In genomic region chr5:136045987-136046386, GRCm38 (mm10) we compare ENCODE assay signal across 8 mouse cellular contexts. TPM values are rescaled to one million over a fixed set of nuclear protein-coding genes. Genes with fewer than 3 reads are reported as not detected.
DNase-seq lines count a peak whose midpoint lies in the region; TF ChIP-seq lines count a peak whose summit lies in the region.

No protein-coding gene starts in this region.

- TF ChIP-seq POLR2A in CH12.LX (IDR thresholded peaks at IDR 0.05; ENCODE audit: low read depth, low read length), result no peak
- TF ChIP-seq POLR2A in heart, adult 2 months (IDR thresholded peaks at IDR 0.05; ENCODE audit: insufficient read depth, low read depth, low read length), result no peak

- H3K27me3 ChIP-seq in CH12.LX (replicated peaks), result peaks cover 17% of the 10 kb centered on the region
- H3K27me3 ChIP-seq in heart, adult 2 months (ENCODE audit: control insufficient read depth, insufficient read depth, low read length), result no peaks in the 10 kb centered on the region

- H3K27ac ChIP-seq in CH12.LX (ENCODE audit: insufficient read depth, low read depth), result no peak overlapping the region
- H3K27ac ChIP-seq in heart, adult 2 months, result no peak overlapping the region

- in situ Hi-C loops in CH12.LX (cut with MboI; ENCODE audit: low pct_ligation_motif_present, low pct_unique_long_range_greater_than_20kb, low sequenced_read_pairs), result loop anchor here (10.0 kb wide), 1 partner anchor 151 kb away; no protein-coding TSS in a partner anchor

- peaks cover 4% of the 10 kb centered on the region for H3K9me3 ChIP-seq in CH12.LX (replicated peaks; ENCODE audit: low read length)

- no peak for TF ChIP-seq EP300 in CH12.LX (IDR thresholded peaks at IDR 0.05; ENCODE audit: low read length)
- TF ChIP-seq EP300 in heart, adult 2 months (IDR thresholded peaks at IDR 0.05; ENCODE audit: insufficient read depth, low read depth, low read length), result peak; percentile 50; the same call in 1 of the 2 replicates

- H3K36me3 ChIP-seq in CH12.LX (replicated peaks in 1 of 2; ENCODE audit: control insufficient read depth in 1 of 2, insufficient read depth in 1 of 2, low read length in 1 of 2), result no peaks in the 10 kb centered on the region
- no peaks in the 10 kb centered on the region for H3K36me3 ChIP-seq in heart, adult 2 months (ENCODE audit: control insufficient read depth, insufficient read depth, low read length)

- no peaks in the 10 kb centered on the region for H3K79me2 ChIP-seq in CH12.LX (replicated peaks; ENCODE audit: control insufficient read depth, extremely low read depth, insufficient read depth, poor library complexity, severe bottlenecking)
- H3K79me2 ChIP-seq in heart, adult 2 months (replicated peaks; ENCODE audit: control insufficient read depth, insufficient read depth, low read length), result no peaks in the 10 kb centered on the region

- no peak overlapping the region for H3K9ac ChIP-seq in CH12.LX (ENCODE audit: insufficient read depth, low read depth)
- H3K9ac ChIP-seq in heart, adult 2 months (ENCODE audit: low read depth, low read length), result no peak overlapping the region

- no peak overlapping the region for H3K4me3 ChIP-seq in CH12.LX (replicated peaks in 1 of 3; ENCODE audit: low read depth in 2 of 3, low read length in 2 of 3, poor library complexity in 1 of 3)
- no peak overlapping the region for H3K4me3 ChIP-seq in heart, adult 2 months

- peak; percentile 67 for TF ChIP-seq RAD21 in CH12.LX (IDR thresholded peaks at IDR 0.05; ENCODE audit: low read depth, low read length)

- TF ChIP-seq CTCF in CH12.LX (conservative IDR thresholded peaks at IDR 0.05 in 1 of 2, IDR thresholded peaks at IDR 0.05 in 1 of 2; ENCODE audit: low read depth in 2 of 2, low read length in 2 of 2), result peak; percentile 48 to 92; a peak in 2 of 4 replicates
- TF ChIP-seq CTCF in heart, adult 2 months (IDR thresholded peaks at IDR 0.05), result peak; percentile 81

- dilution Hi-C loops in CH12.LX (cut with MboI; ENCODE audit: extremely low pct_ligation_motif_present, extremely low pct_unique_long_range_greater_than_20kb, low sequenced_read_pairs), result no loop called here

- H3K4me1 ChIP-seq in CH12.LX (ENCODE audit: control insufficient read depth in 1 of 2, insufficient read depth in 2 of 2), result peaks cover 8 to 9% of the 10 kb centered on the region in 2 experiments
- no peaks in the 10 kb centered on the region for H3K4me1 ChIP-seq in heart, adult 2 months (ENCODE audit: control insufficient read depth, insufficient read depth, low read length)

- WGBS in heart, adult 2 months, result 2% methylated on average over 10 of the region's 10 CpGs

- H3K4me2 ChIP-seq in CH12.LX (ENCODE audit: insufficient read depth, low read depth, poor library complexity, severe bottlenecking), result 0 out of 2 replicates have a peak overlapping the region, but pooled peaks have one; percentile 16

- peak; percentile 81 for DNase-seq in CH12.LX (ENCODE audit: extremely low read depth)
- peak; percentile 60 for DNase-seq in adrenal gland, adult 8-10 months
- DNase-seq in embryo, embryonic 9.5 days (ENCODE audit: extremely low spot score), result peak; percentile 88
- DNase-seq in heart, adult 2 months, result peak; percentile 72 to 88
- DNase-seq in kidney, postnatal 14 days, result peak; percentile 89
- peak; percentile 78 to 80 for DNase-seq in lung, adult 18-20 months
- DNase-seq in right cerebral cortex, adult 18-20 months, result peak; percentile 70
- DNase-seq in urinary bladder, adult 2 months (ENCODE audit: low spot score), result peak; percentile 76

- intact Hi-C loops in heart, adult 2 months (cut with DNase I), result loop anchor here (1.0 to 5.0 kb wide), 5 partner anchors 15 to 144 kb away; no protein-coding TSS in a partner anchor

TF ChIP-seq in CH12.LX, 34 proteins besides CTCF, POLR2A, EP300 and RAD21:
- TF ChIP-seq SMC3 (IDR thresholded peaks at IDR 0.05; ENCODE audit: low read depth, low read length) (peak; percentile 87), MXI1 (IDR thresholded peaks at IDR 0.05; ENCODE audit: low read depth, low read length) (0 out of 2 replicates have a peak, but pooled peaks have one; percentile 32), ZC3H11A (IDR thresholded peaks at IDR 0.05; ENCODE audit: low read depth, low read length) (no peak; the same call in 1 of the 2 replicates)

RNA-seq across cellular contexts. Expression of gene Upk3b, which starts 7.7 kb away (rescaled TPM):
- not detected in 2 replicates for total RNA-seq in CH12.LX (2012; rRNA removed)
- total RNA-seq in CH12.LX (2014; rRNA removed), result not detected in 2 replicates
- polyA plus RNA-seq in CH12.LX (2012; ENCODE audit: insufficient read length, low read depth), result 0.09 TPM in 1 of 2 replicates, not detected in the other
- total RNA-seq in adrenal gland, adult 8-10 months (2022), result 1 to 10 TPM; 2.8 to 6.9 (median 5.4) TPM
- total RNA-seq in heart, adult 2 months (2021), result 10 to 100 TPM; 16.7 to 18.6 TPM
- polyA plus RNA-seq in heart, adult 2 months (2012; rRNA removed), result 25.8 and 30.5 TPM in 2 replicates
- 113 and 152 TPM in 2 replicates for polyA plus RNA-seq in urinary bladder, adult 2 months (2012; rRNA removed)

RNA-seq across cellular contexts. Expression of gene Upk3bl, which starts 8.3 kb away (rescaled TPM):
- total RNA-seq in CH12.LX (2012; rRNA removed) (not detected in 2 replicates), CH12.LX (2014; rRNA removed) (not detected in 2 replicates)
- not detected in 2 replicates for polyA plus RNA-seq in CH12.LX (2012; ENCODE audit: insufficient read length, low read depth)
- total RNA-seq in adrenal gland, adult 8-10 months (2022), result under 1 TPM in 1 of 4 experiments, not detected in 3; 0.41 TPM
- not detected for total RNA-seq in heart, adult 2 months (2021)
- polyA plus RNA-seq in heart, adult 2 months (2012; rRNA removed), result not detected in 2 replicates
- polyA plus RNA-seq in urinary bladder, adult 2 months (2012; rRNA removed), result 4.5 and 6.1 TPM in 2 replicates

RNA-seq across cellular contexts. Expression of gene Rasa4, which starts 37.7 kb away (rescaled TPM):
- total RNA-seq in CH12.LX (2012; rRNA removed) (0.29 and 1.3 TPM in 2 replicates), CH12.LX (2014; rRNA removed) (0.07 and 0.28 TPM in 2 replicates)
- polyA plus RNA-seq in CH12.LX (2012; ENCODE audit: insufficient read length, low read depth), result 0.11 and 0.16 TPM in 2 replicates
- total RNA-seq in adrenal gland, adult 8-10 months (2022), result 10 to 100 TPM; 15.0 to 39.0 (median 29.5) TPM
- total RNA-seq in heart, adult 2 months (2021), result 1 to 10 TPM; 3.8 to 4.7 TPM
- polyA plus RNA-seq in heart, adult 2 months (2012; rRNA removed), result 6.0 and 8.1 TPM in 2 replicates
- polyA plus RNA-seq in urinary bladder, adult 2 months (2012; rRNA removed), result 10.6 and 16.6 TPM in 2 replicates

RNA-seq across cellular contexts. Expression of gene Dtx2, which starts 51.4 kb away (rescaled TPM):
- total RNA-seq in CH12.LX (2012; rRNA removed) (20.4 and 22.0 TPM in 2 replicates), CH12.LX (2014; rRNA removed) (14.0 and 16.0 TPM in 2 replicates)
- 35.1 and 43.7 TPM in 2 replicates for polyA plus RNA-seq in CH12.LX (2012; ENCODE audit: insufficient read length, low read depth)
- total RNA-seq in adrenal gland, adult 8-10 months (2022), result 10 to 100 TPM; 13.0 to 17.6 (median 16.9) TPM
- 1 to 10 TPM; 6.3 to 7.3 TPM for total RNA-seq in heart, adult 2 months (2021)
- polyA plus RNA-seq in heart, adult 2 months (2012; rRNA removed), result 9.7 and 10.9 TPM in 2 replicates
- 16.8 and 17.3 TPM in 2 replicates for polyA plus RNA-seq in urinary bladder, adult 2 months (2012; rRNA removed)
